Mouse (Mus musculus) CH12.LX (cell line): ENCODE data around the gene Suds3. TPM values are rescaled to one million over a fixed set of nuclear protein-coding genes. Genes with fewer than 3 reads are reported as not detected.

Experiments used
- DNase-seq: peaks from one replicate; pipeline ENCODE4 v3.0.0-alpha.2; 2013; ENCODE audit errors: extremely low read depth
- H3K27ac ChIP-seq: 2 replicates; pipeline ENCODE4 v1.5.1; 2012; ENCODE audit warnings: low read depth, mild to moderate bottlenecking, control low read depth, moderate library complexity; ENCODE audit not compliant: insufficient read depth
- H3K27me3 ChIP-seq: replicated peaks from 2 replicates; pipeline ENCODE3; 2012; ENCODE audit warnings: inconsistent platforms
- H3K36me3 ChIP-seq, 2 experiments: replicated peaks in 1 of 2; 2 replicates each; pipeline versions ENCODE3 to v1.6.1; 2012; ENCODE audit warnings: inconsistent platforms in 1 of 2, low read length in 1 of 2, mild to moderate bottlenecking in 1 of 2, mixed read lengths in 1 of 2, moderate library complexity in 1 of 2; ENCODE audit not compliant: control insufficient read depth in 1 of 2, insufficient read depth in 1 of 2
- H3K4me1 ChIP-seq, 2 experiments: 2 replicates each; pipeline ENCODE4 v1.6.1; 2012; ENCODE audit warnings: inconsistent platforms in 1 of 2, moderate library complexity in 1 of 2; ENCODE audit not compliant: insufficient read depth in 2 of 2, control insufficient read depth in 1 of 2
- H3K4me2 ChIP-seq: 2 replicates; pipeline ENCODE4 v1.6.1; 2012; ENCODE audit warnings: low read depth, mild to moderate bottlenecking, control low read depth; ENCODE audit not compliant: poor library complexity, insufficient read depth, severe bottlenecking
- H3K4me3 ChIP-seq, 3 experiments: fragments of 150-350 bp in 1 of 3; sonication (generic) in 1 of 3; replicated peaks in 1 of 3; 2 replicates each; pipeline versions ENCODE3 to v1.5.1; 2011 to 2012; ENCODE audit warnings: low read depth in 2 of 3, low read length in 2 of 3, mild to moderate bottlenecking in 2 of 3, moderate library complexity in 2 of 3, control low read depth in 1 of 3, improper control_type of control experiment in 1 of 3, inconsistent platforms in 1 of 3, mixed read lengths in 1 of 3; ENCODE audit not compliant: poor library complexity in 1 of 3
- H3K79me2 ChIP-seq: replicated peaks from 2 replicates; pipeline ENCODE4 v1.6.1; 2012; ENCODE audit warnings: mild to moderate bottlenecking, moderate library complexity; ENCODE audit not compliant: control insufficient read depth, poor library complexity, insufficient read depth, severe bottlenecking; ENCODE audit errors: extremely low read depth
- H3K9ac ChIP-seq: 2 replicates; pipeline ENCODE4 v1.6.1; 2012; ENCODE audit warnings: low read depth, mild to moderate bottlenecking, control low read depth, moderate library complexity; ENCODE audit not compliant: insufficient read depth
- H3K9me3 ChIP-seq: replicated peaks from 2 replicates; pipeline ENCODE3; 2012; ENCODE audit warnings: low read length, inconsistent platforms, mixed read lengths
- BHLHE40 ChIP-seq: IDR thresholded peaks from 2 replicates; pipeline ENCODE4 v1.6.1; 2011; ENCODE audit warnings: mild to moderate bottlenecking, low read depth, low read length, improper control_type of control experiment
- CHD1 ChIP-seq: IDR thresholded peaks from 2 replicates; pipeline ENCODE4 v1.6.1; 2012; ENCODE audit warnings: low read depth, low read length, improper control_type of control experiment, inconsistent platforms
- CTCF ChIP-seq, 2 experiments: IDR thresholded peaks in 1 of 2; conservative IDR thresholded peaks in 1 of 2; 2 replicates each; pipeline ENCODE4 v1.5.1; 2011 to 2012; ENCODE audit warnings: low read depth in 2 of 2, low read length in 2 of 2, improper control_type of control experiment in 1 of 2, inconsistent platforms in 1 of 2, mild to moderate bottlenecking in 1 of 2, moderate library complexity in 1 of 2
- ELF1 ChIP-seq: IDR thresholded peaks from 2 replicates; pipeline ENCODE4 v1.6.1; 2014; ENCODE audit warnings: low read depth, mild to moderate bottlenecking, inconsistent platforms, low read length, improper control_type of control experiment
- EP300 ChIP-seq: IDR thresholded peaks from 2 replicates; pipeline ENCODE4 v1.6.1; 2011; ENCODE audit warnings: low read length, improper control_type of control experiment
- ETS1 ChIP-seq: conservative IDR thresholded peaks from 2 replicates; pipeline ENCODE4 v1.6.1; 2012; ENCODE audit warnings: low read depth, mild to moderate bottlenecking, inconsistent platforms, low read length, improper control_type of control experiment, moderate library complexity
- GABPA ChIP-seq: IDR thresholded peaks from 2 replicates; pipeline ENCODE4 v1.6.1; 2012; ENCODE audit warnings: low read depth, low read length, improper control_type of control experiment, inconsistent platforms; ENCODE audit not compliant: insufficient replicate concordance
- IRF4 ChIP-seq: IDR thresholded peaks from 2 replicates; pipeline ENCODE4 v1.6.1; 2014; ENCODE audit warnings: low read depth, mild to moderate bottlenecking, inconsistent platforms, low read length, improper control_type of control experiment
- KAT2A ChIP-seq: IDR thresholded peaks from 2 replicates; pipeline ENCODE4 v1.6.1; 2012; ENCODE audit warnings: low read length, improper control_type of control experiment, inconsistent platforms; ENCODE audit not compliant: insufficient replicate concordance
- MAFK ChIP-seq: IDR thresholded peaks from 2 replicates; pipeline ENCODE4 v1.6.1; 2011; ENCODE audit warnings: low read length, improper control_type of control experiment; ENCODE audit not compliant: insufficient replicate concordance
- MAZ ChIP-seq: IDR thresholded peaks from 2 replicates; pipeline ENCODE4 v1.6.1; 2012; ENCODE audit warnings: low read depth, mild to moderate bottlenecking, inconsistent platforms, low read length, improper control_type of control experiment, moderate library complexity
- MEF2A ChIP-seq: IDR thresholded peaks from 2 replicates; pipeline ENCODE4 v1.6.1; 2014; ENCODE audit warnings: low read depth, mild to moderate bottlenecking, inconsistent platforms, low read length, improper control_type of control experiment, borderline replicate concordance
- MYC ChIP-seq: IDR thresholded peaks from 2 replicates; pipeline ENCODE4 v1.6.1; 2011; ENCODE audit warnings: low read depth, mild to moderate bottlenecking, improper control_type of control experiment, low read length
- NELFE ChIP-seq: IDR thresholded peaks from 2 replicates; pipeline ENCODE4 v1.6.1; 2011; ENCODE audit warnings: low read depth, low read length, improper control_type of control experiment
- NRF1 ChIP-seq: IDR thresholded peaks from 2 replicates; pipeline ENCODE4 v1.6.1; 2014; ENCODE audit warnings: low read depth, mild to moderate bottlenecking, inconsistent platforms, low read length, improper control_type of control experiment, moderate library complexity
- PAX5 ChIP-seq: IDR thresholded peaks from 2 replicates; pipeline ENCODE4 v1.6.1; 2012; ENCODE audit warnings: low read length, inconsistent platforms, mixed read lengths
- POLR2A ChIP-seq: IDR thresholded peaks from 2 replicates; pipeline ENCODE4 v1.6.1; 2011; ENCODE audit warnings: low read depth, mild to moderate bottlenecking, improper control_type of control experiment, low read length
- POLR2AphosphoS2 ChIP-seq: IDR thresholded peaks from 2 replicates; pipeline ENCODE4 v1.6.1; 2011; ENCODE audit warnings: low read depth, low read length, improper control_type of control experiment
- RAD21 ChIP-seq: IDR thresholded peaks from 2 replicates; pipeline ENCODE4 v1.6.1; 2011; ENCODE audit warnings: low read depth, mild to moderate bottlenecking, low read length, improper control_type of control experiment, moderate library complexity
- SMC3 ChIP-seq: IDR thresholded peaks from 2 replicates; pipeline ENCODE4 v1.6.1; 2011; ENCODE audit warnings: low read depth, low read length, improper control_type of control experiment
- TCF12 ChIP-seq: IDR thresholded peaks from 2 replicates; pipeline ENCODE4 v1.6.1; 2014; ENCODE audit warnings: low read depth, mild to moderate bottlenecking, inconsistent platforms, low read length, improper control_type of control experiment
- UBTF ChIP-seq: IDR thresholded peaks from 2 replicates; pipeline ENCODE4 v1.6.1; 2012; ENCODE audit warnings: low read depth, mild to moderate bottlenecking, inconsistent platforms, low read length, improper control_type of control experiment, moderate library complexity
- ZC3H11A ChIP-seq: IDR thresholded peaks from 2 replicates; pipeline ENCODE4 v1.6.1; 2012; ENCODE audit warnings: low read depth, mild to moderate bottlenecking, inconsistent platforms, low read length, improper control_type of control experiment
- ZNF384 ChIP-seq: IDR thresholded peaks from 2 replicates; pipeline ENCODE4 v1.6.1; 2012; ENCODE audit warnings: low read depth, low read length, improper control_type of control experiment, inconsistent platforms
- dilution Hi-C: fragments of 300-500 bp; cut with MboI; formaldehyde crosslinking; loops from 2 replicates; pipeline ENCODE4 v1.14.3; 2020; ENCODE audit warnings: low sequenced_read_pairs; ENCODE audit not compliant: extremely low pct_unique_long_range_greater_than_20kb, extremely low pct_ligation_motif_present
- in situ Hi-C: fragments of 300-500 bp; cut with MboI; formaldehyde crosslinking; loops from 3 replicates; pipeline ENCODE4 v1.14.3; 2019; ENCODE audit warnings: low sequenced_read_pairs, low pct_ligation_motif_present, low pct_unique_long_range_greater_than_20kb, mixed read lengths
- polyA plus RNA-seq: library from polyadenylated mRNA; unstranded; fragments of >175 nt; gene quantifications from 2 replicates; pipeline ENCODE4 v1.2.1, GENCODE M21; 2012; ENCODE audit warnings: low read depth; ENCODE audit not compliant: insufficient read length
- total RNA-seq, 2 experiments: library from RNA; depleted of rRNA; stranded (reverse); fragments of 300-350 nt in 1 of 2; fragments of >200 nt in 1 of 2; gene quantifications; 2 replicates each; pipeline ENCODE4 v1.2.3; 2012 to 2014

The Suds3 gene
- total and polyA plus RNA-seq, 3 experiments = 54.2 to 103 (median 68.1) TPM

DNA sequence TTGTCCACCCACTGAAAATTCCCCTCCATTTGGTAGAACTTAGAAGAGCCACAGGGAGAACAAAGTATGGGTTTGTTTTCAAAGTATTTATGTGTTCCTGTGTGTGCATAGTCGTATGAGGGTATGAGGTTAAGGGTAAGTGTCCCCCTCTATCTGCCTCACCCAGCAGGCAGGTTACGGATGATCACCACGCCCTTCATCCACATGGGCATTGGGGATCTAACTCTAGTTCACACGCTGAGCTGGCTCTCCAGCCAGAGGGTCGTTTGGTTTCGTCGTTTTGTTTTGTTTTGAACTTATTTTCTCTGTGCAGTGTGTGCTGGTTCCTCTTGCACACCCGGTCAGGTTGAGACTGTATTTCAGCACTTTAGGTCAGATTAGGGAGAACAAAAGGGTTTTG, 21.7 kb upstream of the Suds3 start:
- dilution Hi-C loops = no loop called here
- no peak overlapping the region for H3K27ac ChIP-seq
- DNase-seq = no peak

DNA sequence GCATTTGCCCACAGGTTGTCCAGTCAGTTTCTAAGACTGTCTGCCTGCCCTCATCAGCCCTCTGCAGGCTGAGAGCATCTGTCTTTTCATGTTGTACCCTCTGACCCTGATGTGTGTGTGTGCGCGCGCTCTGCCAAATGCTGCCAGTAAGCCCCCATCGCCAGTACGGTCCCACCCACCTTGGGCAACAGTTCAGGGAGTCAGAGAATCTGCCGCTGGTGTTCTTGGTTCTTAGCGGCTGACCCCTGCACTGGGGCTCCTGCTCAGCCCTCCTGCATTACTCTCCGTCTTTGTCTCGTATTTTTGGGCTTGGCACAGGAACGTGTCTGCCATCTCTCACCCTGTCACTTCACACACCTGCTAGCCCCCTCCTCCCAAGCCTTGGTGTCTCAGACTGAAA, 21.1 kb upstream of the Suds3 start:
- H3K27ac ChIP-seq = no peak overlapping the region
- no peaks in the 10 kb centered on the region for H3K9me3 ChIP-seq
- no peak for TF ChIP-seq MAFK
- no peak for TF ChIP-seq POLR2A
- TF ChIP-seq IRF4 = no peak
- TF ChIP-seq ZNF384 = no peak
- TF ChIP-seq PAX5 = no peak
- TF ChIP-seq KAT2A = no peak
- TF ChIP-seq BHLHE40 = no peak
- TF ChIP-seq POLR2AphosphoS2 = no peak
- no peak for TF ChIP-seq ELF1
- TF ChIP-seq TCF12 = no peak
- no peak for TF ChIP-seq MYC
- no peak for TF ChIP-seq MEF2A
- no peak for TF ChIP-seq GABPA
- TF ChIP-seq ETS1 = no peak
- TF ChIP-seq NRF1 = no peak
- no peak for TF ChIP-seq MAZ
- TF ChIP-seq SMC3 = no peak
- H3K4me2 ChIP-seq = peak overlapping the region; percentile 47; the same call in 1 of the 2 replicates
- no peaks in the 10 kb centered on the region for H3K27me3 ChIP-seq
- H3K9ac ChIP-seq = no peak overlapping the region
- peaks cover 25 to 68% of the 10 kb centered on the region in 2 experiments for H3K4me1 ChIP-seq
- dilution Hi-C loops (no loop called here), in situ Hi-C loops (loop anchor here (5.0 kb wide), 1 partner anchor 40 kb away; no protein-coding TSS in a partner anchor)
- peaks cover 54% of the 10 kb centered on the region for H3K79me2 ChIP-seq
- H3K4me3 ChIP-seq = no peak overlapping the region
- DNase-seq = no peak
- peaks cover 0 to 33% of the 10 kb centered on the region in 2 experiments for H3K36me3 ChIP-seq

More for the DNA sequence above, 21.7 kb upstream of the Suds3 start:
- Histone ChIP-seq H3K9ac (no peak overlapping the region), H3K4me1 (peaks cover 25 to 70% of the 10 kb centered on the region in 2 experiments), H3K27me3 (no peaks in the 10 kb centered on the region), H3K79me2 (peaks cover 57% of the 10 kb centered on the region)
- in situ Hi-C loops = loop anchor here (5.0 kb wide), 1 partner anchor 40 kb away; no protein-coding TSS in a partner anchor
- TF ChIP-seq MYC (no peak), POLR2AphosphoS2 (no peak), NELFE (no peak), CTCF (conservative IDR thresholded peaks at IDR 0.05 in 1 of 2, IDR thresholded peaks at IDR 0.05 in 1 of 2; ENCODE audit: low read depth in 2 of 2, low read length in 2 of 2) (no peak), ZC3H11A (no peak), CHD1 (no peak), EP300 (no peak), RAD21 (no peak), ZNF384 (no peak), PAX5 (no peak), BHLHE40 (no peak), MAFK (no peak), UBTF (no peak), POLR2A (no peak), ETS1 (no peak)
- TF ChIP-seq, all 38 proteins: peak for 0
- H3K36me3 ChIP-seq = peaks cover 0 to 39% of the 10 kb centered on the region in 2 experiments
- H3K4me3 ChIP-seq = no peak overlapping the region
- H3K9me3 ChIP-seq = no peaks in the 10 kb centered on the region
- H3K4me2 ChIP-seq = peak overlapping the region; percentile 47; the same call in 1 of the 2 replicates
